Mouse (Mus musculus) ES-E14 (cell line): ENCODE measurements at regions not wholly inside any gene's neighbourhood (a gene's known extent, or its start where the extent isn't known, plus 50 kb on each side); places are given as distances from the start of the nearest gene placed in this dataset.

Experiments used
- CHD2 ChIP-seq: IDR thresholded peaks from 2 replicates; pipeline ENCODE4 v1.6.1; 2014; ENCODE audit warnings: mild to moderate bottlenecking, low read depth, low read length, inconsistent platforms
- HCFC1 ChIP-seq: IDR thresholded peaks from 2 replicates; pipeline ENCODE4 v1.6.1; 2012; ENCODE audit warnings: low read length, inconsistent platforms, borderline replicate concordance; ENCODE audit not compliant: insufficient read depth
- MAFK ChIP-seq: IDR thresholded peaks from 2 replicates; pipeline ENCODE4 v1.6.1; 2014; ENCODE audit warnings: mild to moderate bottlenecking, low read depth, low read length, inconsistent platforms; ENCODE audit not compliant: insufficient read depth
- ZC3H11A ChIP-seq: IDR thresholded peaks from 2 replicates; pipeline ENCODE4 v1.6.1; 2012; ENCODE audit warnings: low read depth, mild to moderate bottlenecking, inconsistent platforms, low read length, borderline replicate concordance
- ZNF384 ChIP-seq: IDR thresholded peaks from 2 replicates; pipeline ENCODE4 v1.6.1; 2012; ENCODE audit warnings: low read depth, low read length, inconsistent platforms

DNA sequence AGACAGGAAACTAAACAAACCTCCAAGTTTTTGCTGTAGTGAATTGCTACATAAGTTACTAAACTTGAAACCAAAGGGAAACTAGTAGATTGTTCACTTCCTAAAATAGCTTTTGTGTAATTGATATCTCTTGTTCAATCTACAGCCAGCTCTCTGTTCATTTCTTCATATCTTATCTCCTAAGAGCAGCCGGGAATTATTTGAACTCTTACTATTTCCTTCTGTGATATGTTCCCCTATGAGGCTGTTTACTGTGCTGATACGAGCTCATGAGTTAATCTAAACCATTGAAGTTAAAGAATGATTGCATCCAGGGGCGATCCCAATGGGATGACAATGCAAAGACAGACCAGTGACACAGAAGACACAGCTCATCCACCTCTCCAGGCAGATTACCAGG, 140.7 kb downstream of the Cd55b start:
- TF ChIP-seq ZC3H11A (no peak), MAFK (no peak), ZNF384 (no peak), HCFC1 (no peak), CHD2 (no peak)
